Mouse (Mus musculus) midbrain, embryonic 16.5 days (tissue): Measurements from ENCODE around the gene Rftn2. TPM values are rescaled to one million over a fixed set of nuclear protein-coding genes. Genes with fewer than 3 reads are reported as not detected.
"Not testable (repeated sequence)": the region's sequence is repeated elsewhere in the genome, so short reads cannot be mapped to it uniquely, and the experiment has no call there.

Experiments used
- ATAC-seq: fragments of 200-750 bp; cut with Nextera tagmentation; 2 replicates; pipeline ENCODE4 v1.8.0; 2017; ENCODE audit warnings: moderate TSS enrichment
- H3K27ac ChIP-seq: fragments of 300-500 bp; sonication (generic); 2 replicates; pipeline ENCODE4 v1.5.1; 2014; ENCODE audit warnings: mild to moderate bottlenecking, low read length, mixed read lengths
- H3K27me3 ChIP-seq: fragments of 300-500 bp; sonication (generic); 2 replicates; pipeline ENCODE4 v1.6.1; 2014; ENCODE audit warnings: low read depth, low read length, mixed read lengths; ENCODE audit not compliant: control insufficient read depth, insufficient read depth
- H3K36me3 ChIP-seq: fragments of 300-500 bp; sonication (generic); 2 replicates; pipeline ENCODE4 v1.6.1; 2014; ENCODE audit warnings: mild to moderate bottlenecking, low read length, moderate library complexity, mixed read lengths; ENCODE audit not compliant: control insufficient read depth, insufficient read depth
- H3K4me1 ChIP-seq: fragments of 300-500 bp; sonication (generic); 2 replicates; pipeline ENCODE4 v1.6.1; 2014; ENCODE audit warnings: mild to moderate bottlenecking, low read length, mixed read lengths; ENCODE audit not compliant: control insufficient read depth, insufficient read depth
- H3K4me2 ChIP-seq: fragments of 300-500 bp; sonication (generic); 2 replicates; pipeline ENCODE4 v1.6.1; 2014; ENCODE audit warnings: mild to moderate bottlenecking, low read length, mixed read lengths
- H3K4me3 ChIP-seq: fragments of 300-500 bp; sonication (generic); 2 replicates; pipeline ENCODE4 v1.5.1; 2014; ENCODE audit warnings: low read depth, mild to moderate bottlenecking, low read length, moderate library complexity, mixed read lengths
- H3K9ac ChIP-seq: fragments of 300-500 bp; sonication (generic); 2 replicates; pipeline ENCODE4 v1.6.1; 2014; ENCODE audit warnings: low read depth, low read length, mixed read lengths
- H3K9me3 ChIP-seq: fragments of 300-500 bp; sonication (generic); replicated peaks from 2 replicates; pipeline ENCODE4 v1.6.1; 2014; ENCODE audit warnings: mild to moderate bottlenecking, low read length, mixed read lengths; ENCODE audit not compliant: control insufficient read depth, poor library complexity, severe bottlenecking
- whole genome bisulfite sequencing: fragments of 180-500 bp; shearing (Covaris S2); extraction: QIAGEN DNeasy Blood & Tissue Kit; methylation state at CpG from one replicate; pipeline ENCODE4 v1.1.7; 2014; 5-methylcytosine and 5-hydroxymethylcytosine counted together
- polyA plus RNA-seq: library from polyadenylated mRNA; unstranded; fragments of >200 nt; fragmentation: Nextera tagmentation; extraction: Ambion mirVana; gene quantifications from 2 replicates; pipeline ENCODE4 v1.2.1, GENCODE M21; 2015

Rftn2 gene
- polyA plus RNA-seq, 1 experiment from 2014 or later, result 10.6 TPM

GRCm38 (mm10) chr1:55129716-55130115 lies 96.9 kb downstream of the Rftn2 start:
- H3K27me3 ChIP-seq, result no peaks in the 10 kb centered on the region
- ATAC-seq, result no peak
- H3K27ac ChIP-seq, result no peak overlapping the region
- H3K4me2 ChIP-seq, result no peak overlapping the region
- peaks cover 19% of the 10 kb centered on the region for H3K4me1 ChIP-seq
- H3K9ac ChIP-seq, result no peak overlapping the region
- no peaks in the 10 kb centered on the region for H3K36me3 ChIP-seq
- no peaks in the 10 kb centered on the region for H3K9me3 ChIP-seq
- no peak overlapping the region for H3K4me3 ChIP-seq
- WGBS, result 94% methylated on average over 5 of the region's 5 CpGs

DNA sequence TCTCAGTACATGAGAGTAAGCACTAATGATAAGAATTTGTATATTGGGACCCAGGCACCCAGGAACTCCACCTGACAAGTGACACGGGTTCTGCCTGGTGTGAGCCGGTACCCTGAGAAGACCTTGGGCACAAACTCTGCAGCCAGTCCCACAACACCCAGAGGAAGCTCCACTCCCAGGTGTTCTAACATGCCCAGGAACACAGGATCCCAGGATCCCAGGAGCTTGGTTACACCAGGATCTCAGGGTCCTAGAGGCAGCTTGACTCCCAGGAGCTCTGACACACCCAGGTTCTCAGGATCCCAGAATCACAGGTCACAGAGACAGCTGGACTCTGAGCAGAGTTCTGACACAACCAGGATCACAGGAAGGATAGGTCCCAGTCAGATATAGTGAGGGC lies 102.4 kb downstream of the Rftn2 start:
- not testable (repeated sequence) for H3K27ac ChIP-seq, H3K4me2 ChIP-seq, H3K4me1 ChIP-seq, H3K9me3 ChIP-seq, ATAC-seq, H3K9ac ChIP-seq, H3K27me3 ChIP-seq, H3K36me3 ChIP-seq, H3K4me3 ChIP-seq
- WGBS, result 95% methylated on average over 2 of the region's 2 CpGs

GRCm38 (mm10) chr1:55123561-55123960 lies 103.0 kb downstream of the Rftn2 start:
- no peaks in the 10 kb centered on the region for H3K4me1 ChIP-seq
- no peak overlapping the region for H3K9ac ChIP-seq
- H3K27ac ChIP-seq, result no peak overlapping the region
- no peaks in the 10 kb centered on the region for H3K36me3 ChIP-seq
- 89% methylated on average over 2 of the region's 2 CpGs for WGBS
- ATAC-seq, result no peak
- no peak overlapping the region for H3K4me2 ChIP-seq
- H3K27me3 ChIP-seq, result no peaks in the 10 kb centered on the region
- no peaks in the 10 kb centered on the region for H3K9me3 ChIP-seq
- H3K4me3 ChIP-seq, result no peak overlapping the region

DNA sequence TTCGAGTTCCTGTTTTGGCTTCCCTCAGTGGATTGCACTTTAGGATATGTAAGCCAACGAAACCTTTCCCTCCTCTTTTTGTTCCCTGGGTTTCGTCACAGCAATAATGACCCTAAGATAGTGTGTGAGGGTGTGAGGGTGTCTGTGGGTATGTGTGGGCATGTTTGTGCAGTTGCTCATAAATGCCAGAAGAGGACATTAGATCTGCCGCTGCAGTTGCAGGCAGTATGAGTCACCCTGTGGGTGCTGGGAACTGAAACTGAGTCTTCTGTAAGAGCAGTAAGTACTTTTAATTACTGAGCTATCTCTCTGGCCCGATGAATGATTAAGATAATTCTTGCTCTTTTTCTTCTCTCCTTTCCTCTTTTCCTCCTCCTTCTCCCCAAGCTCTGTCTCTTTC lies 103.5 kb downstream of the Rftn2 start:
- H3K27me3 ChIP-seq, result no peaks in the 10 kb centered on the region
- H3K9me3 ChIP-seq, result no peaks in the 10 kb centered on the region
- H3K4me2 ChIP-seq, result no peak overlapping the region
- no peaks in the 10 kb centered on the region for H3K36me3 ChIP-seq
- H3K4me1 ChIP-seq, result no peaks in the 10 kb centered on the region
- no peak overlapping the region for H3K4me3 ChIP-seq
- WGBS, result 92% methylated on average over 5 of the region's 5 CpGs
- H3K9ac ChIP-seq, result no peak overlapping the region
- no peak for ATAC-seq
- no peak overlapping the region for H3K27ac ChIP-seq

Other genes starting within 250 kb of the Rftn2 start
- 297 and 327 TPM in 2 replicates for gene Sf3b1, start 199.3 kb downstream of the Rftn2 start, polyA plus RNA-seq
- 29.9 and 34.4 TPM in 2 replicates for gene Coq10b, start 174.0 kb downstream of the Rftn2 start, polyA plus RNA-seq
- gene Hspe1, start 138.7 kb downstream of the Rftn2 start, polyA plus RNA-seq, result 224 and 238 TPM in 2 replicates
- 255 and 276 TPM in 2 replicates for gene Hspd1, start 138.5 kb downstream of the Rftn2 start, polyA plus RNA-seq
- gene Mob4, start 95.6 kb downstream of the Rftn2 start, polyA plus RNA-seq, result 171 and 194 TPM in 2 replicates
- gene Mars2, start 10.4 kb upstream of the Rftn2 start, polyA plus RNA-seq, result 3.7 and 4.0 TPM in 2 replicates
- gene Boll, start 136.7 kb upstream of the Rftn2 start, polyA plus RNA-seq, result 0.53 TPM in 1 of 2 replicates, not detected in the other
- 4.1 and 4.4 TPM in 2 replicates for gene Plcl1, start 179.1 kb upstream of the Rftn2 start, polyA plus RNA-seq